Mouse (Mus musculus) lung, postnatal 0 days (tissue): ENCODE measurements around the gene Lrrn4cl. TPM values are rescaled to one million over a fixed set of nuclear protein-coding genes. Genes with fewer than 3 reads are reported as not detected.

Experiments
- ATAC-seq: fragments of 200-750 bp; cut with Nextera tagmentation; 2 replicates; pipeline ENCODE4 v1.8.0; 2017; ENCODE audit warnings: moderate library complexity
- DNase-seq: peaks from one replicate; pipeline ENCODE4 v3.0.0-alpha.2; 2016; ENCODE audit warnings: low spot score
- H3K27ac ChIP-seq: fragments of 300-500 bp; sonication (generic); 2 replicates; pipeline ENCODE4 v1.5.1; 2014; ENCODE audit warnings: antibody characterized with exemption, mild to moderate bottlenecking, low read length, mixed read lengths
- H3K27me3 ChIP-seq: fragments of 300-500 bp; sonication (generic); replicated peaks from 2 replicates; pipeline ENCODE4 v1.6.1; 2014; ENCODE audit warnings: low read length, mixed read lengths; ENCODE audit not compliant: insufficient read depth
- H3K36me3 ChIP-seq: fragments of 300-500 bp; sonication (generic); 2 replicates; pipeline ENCODE4 v1.6.1; 2014; ENCODE audit warnings: low read length, mixed read lengths; ENCODE audit not compliant: insufficient read depth
- H3K4me1 ChIP-seq: fragments of 300-500 bp; sonication (generic); 2 replicates; pipeline ENCODE4 v1.6.1; 2014; ENCODE audit warnings: antibody characterized with exemption, low read depth, low read length, mixed read lengths; ENCODE audit not compliant: insufficient read depth
- H3K4me2 ChIP-seq: fragments of 300-500 bp; sonication (generic); replicated peaks from 2 replicates; pipeline ENCODE4 v1.6.1; 2014; ENCODE audit warnings: low read depth, mild to moderate bottlenecking, low read length, moderate library complexity, mixed read lengths
- H3K4me3 ChIP-seq: fragments of 300-500 bp; sonication (generic); 2 replicates; pipeline ENCODE4 v1.5.1; 2014; ENCODE audit warnings: low read depth, low read length
- H3K9ac ChIP-seq: fragments of 300-500 bp; sonication (generic); replicated peaks from 2 replicates; pipeline ENCODE4 v1.6.1; 2014; ENCODE audit warnings: low read depth, mild to moderate bottlenecking
- H3K9me3 ChIP-seq: fragments of 300-500 bp; sonication (generic); 2 replicates; pipeline ENCODE4 v1.6.1; 2016; ENCODE audit warnings: low read length, mixed read lengths
- CTCF ChIP-seq: IDR thresholded peaks from 2 replicates; pipeline ENCODE4 v1.5.1; 2016; ENCODE audit warnings: antibody characterized with exemption, mild to moderate bottlenecking
- EP300 ChIP-seq: IDR thresholded peaks from 2 replicates; pipeline ENCODE4 v1.6.1; 2016; ENCODE audit warnings: antibody characterized with exemption, mild to moderate bottlenecking, control low read depth
- WGBS: fragments of 180-500 bp; shearing (Covaris S2); extraction: QIAGEN DNeasy Blood & Tissue Kit; methylation state at CpG from one replicate; pipeline ENCODE4 v1.1.7; 2014; 5-methylcytosine and 5-hydroxymethylcytosine counted together
- polyA plus RNA-seq: library from polyadenylated mRNA; unstranded; fragments of >200 nt; fragmentation: Nextera tagmentation; extraction: Ambion mirVana; gene quantifications from 2 replicates; pipeline ENCODE4 v1.2.1, GENCODE M21; 2015

Gene Lrrn4cl
- polyA plus RNA-seq, 1 experiment from 2014 or later = 1.9 TPM

DNA sequence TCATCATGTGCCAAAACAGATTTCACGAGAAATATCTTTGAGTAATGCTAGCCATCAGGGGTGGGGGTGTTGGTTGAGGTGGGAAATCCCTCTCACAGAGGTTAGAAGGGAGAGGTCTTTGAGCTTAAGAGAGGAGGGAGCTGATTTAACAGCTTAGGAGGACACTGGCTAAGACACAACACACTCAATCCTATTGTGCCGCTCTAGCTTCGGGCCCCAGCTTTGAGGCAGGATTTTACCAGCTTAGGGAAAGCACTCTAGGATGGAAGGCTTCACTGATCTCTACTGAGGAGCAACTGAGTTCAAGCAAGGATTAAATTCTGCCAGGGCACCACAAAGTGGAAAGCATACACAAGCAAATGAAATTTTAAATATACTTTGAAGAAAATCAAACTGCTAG lies 33.6 kb upstream of the Lrrn4cl start:
- Histone ChIP-seq H3K9me3 (no peaks in the 10 kb centered on the region), H3K4me2 (no peak overlapping the region), H3K4me1 (0 out of 2 replicates have a peak, but pooled peaks cover 1% of the 10 kb centered on the region), H3K4me3 (no peak overlapping the region), H3K27me3 (no peaks in the 10 kb centered on the region), H3K36me3 (peaks cover 9% of the 10 kb centered on the region; the same call in 1 of the 2 replicates), H3K9ac (peak overlapping the region; percentile 13; the same call in 1 of the 2 replicates), H3K27ac (no peak overlapping the region)
- DNase-seq (no peak), ATAC-seq (no peak)
- 66% methylated on average over 3 of the region's 3 CpGs for WGBS
- TF ChIP-seq EP300 (no peak), CTCF (no peak)

DNA sequence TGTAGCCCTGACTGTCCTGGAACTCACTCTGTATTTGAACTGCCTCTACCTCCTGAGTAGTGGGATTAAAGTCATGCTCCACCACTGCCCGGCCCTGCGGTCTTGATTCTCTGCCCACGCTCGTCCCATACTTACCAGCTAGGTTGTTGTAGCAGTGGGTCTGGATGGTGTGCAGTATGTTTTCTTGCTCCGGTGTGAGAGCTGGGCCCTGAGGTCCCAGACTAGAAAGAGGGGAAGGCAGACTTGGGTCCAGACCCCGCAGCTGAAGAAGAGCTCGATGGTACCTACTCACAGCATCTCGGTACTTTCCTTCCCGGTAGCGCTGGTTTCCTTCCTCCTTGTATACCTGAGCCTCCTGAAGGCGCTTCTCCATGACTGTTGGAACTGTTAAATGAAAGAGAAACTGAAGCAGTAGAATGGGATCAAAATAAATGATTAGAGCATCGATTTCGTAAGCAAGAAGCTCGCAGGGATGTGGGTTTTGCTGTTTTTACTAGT lies 32.2 kb upstream of the Lrrn4cl start:
- Histone ChIP-seq H3K36me3 (peaks cover 14% of the 10 kb centered on the region), H3K4me3 (peak overlapping the region; percentile 99), H3K4me1 (0 out of 2 replicates have a peak, but pooled peaks cover 5% of the 10 kb centered on the region), H3K9ac (peak overlapping the region; percentile 51), H3K4me2 (peak overlapping the region; percentile 73), H3K9me3 (no peaks in the 10 kb centered on the region), H3K27ac (peak overlapping the region; percentile 97), H3K27me3 (no peaks in the 10 kb centered on the region)
- ATAC-seq = no peak
- peak; percentile 46 for DNase-seq
- 11% methylated on average over 14 of the region's 14 CpGs for WGBS
- TF ChIP-seq EP300 = no peak
- no peak for TF ChIP-seq CTCF

DNA sequence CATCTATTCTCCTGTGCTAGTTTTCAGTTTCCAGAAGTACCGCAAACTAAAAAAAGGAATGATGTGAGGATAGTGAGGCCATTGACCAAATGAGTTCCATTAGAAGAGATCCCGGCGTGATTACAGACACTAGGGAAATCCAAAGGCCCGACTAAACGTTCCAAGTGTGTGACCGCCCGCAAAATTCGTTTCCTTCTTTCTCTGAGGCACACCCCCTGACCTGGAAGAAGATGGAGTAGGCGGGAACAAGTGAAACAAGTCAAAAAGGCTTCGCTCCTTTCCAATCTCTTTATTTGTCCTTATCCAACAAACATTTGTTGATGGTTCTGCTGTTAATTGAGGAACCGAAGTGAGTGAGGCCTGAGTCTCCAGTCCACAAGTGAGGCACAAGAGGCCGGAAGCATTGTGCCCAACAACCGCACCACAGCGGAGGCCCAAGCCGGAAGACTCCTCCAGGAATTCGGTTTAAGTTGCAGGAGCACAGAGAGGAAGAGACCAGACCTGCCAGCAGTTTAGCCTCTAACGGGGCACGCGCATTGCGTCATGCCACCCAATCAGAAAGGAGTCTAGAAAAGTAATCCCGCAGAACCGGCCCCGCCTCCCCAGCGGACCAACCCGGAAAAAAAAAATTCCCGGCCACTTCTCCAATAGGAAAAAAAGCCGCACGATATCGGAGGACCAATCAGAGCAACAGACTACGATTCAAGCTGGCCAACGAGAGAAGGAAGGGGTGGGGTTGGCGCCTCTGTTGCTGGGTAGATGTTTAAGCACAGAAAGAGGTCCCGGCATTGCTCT lies 31.6 kb upstream of the Lrrn4cl start, which contains the start of gene Ttc9c:
Gene Ttc9c (minus strand): TSS at position 533 of the 795 bp plus-strand sequence.
- DNase-seq (peak; percentile 100), ATAC-seq (peak; percentile 90)
- WGBS = under 1% methylated on average over 33 of the region's 33 CpGs
- TF ChIP-seq CTCF (no peak), EP300 (0 out of 2 replicates have a peak, but pooled peaks have one; percentile 37)
- Histone ChIP-seq H3K4me1 (0 out of 2 replicates have a peak, but pooled peaks cover 5% of the 10 kb centered on the region), H3K9me3 (no peaks in the 10 kb centered on the region), H3K27me3 (no peaks in the 10 kb centered on the region), H3K4me2 (peak within 1 kb of the TSS; percentile 73), H3K27ac (peak within 1 kb of the TSS; percentile 97), H3K9ac (peak within 1 kb of the TSS; percentile 91), H3K36me3 (peaks cover 10% of the 10 kb centered on the region), H3K4me3 (peak within 1 kb of the TSS; percentile 99)

DNA sequence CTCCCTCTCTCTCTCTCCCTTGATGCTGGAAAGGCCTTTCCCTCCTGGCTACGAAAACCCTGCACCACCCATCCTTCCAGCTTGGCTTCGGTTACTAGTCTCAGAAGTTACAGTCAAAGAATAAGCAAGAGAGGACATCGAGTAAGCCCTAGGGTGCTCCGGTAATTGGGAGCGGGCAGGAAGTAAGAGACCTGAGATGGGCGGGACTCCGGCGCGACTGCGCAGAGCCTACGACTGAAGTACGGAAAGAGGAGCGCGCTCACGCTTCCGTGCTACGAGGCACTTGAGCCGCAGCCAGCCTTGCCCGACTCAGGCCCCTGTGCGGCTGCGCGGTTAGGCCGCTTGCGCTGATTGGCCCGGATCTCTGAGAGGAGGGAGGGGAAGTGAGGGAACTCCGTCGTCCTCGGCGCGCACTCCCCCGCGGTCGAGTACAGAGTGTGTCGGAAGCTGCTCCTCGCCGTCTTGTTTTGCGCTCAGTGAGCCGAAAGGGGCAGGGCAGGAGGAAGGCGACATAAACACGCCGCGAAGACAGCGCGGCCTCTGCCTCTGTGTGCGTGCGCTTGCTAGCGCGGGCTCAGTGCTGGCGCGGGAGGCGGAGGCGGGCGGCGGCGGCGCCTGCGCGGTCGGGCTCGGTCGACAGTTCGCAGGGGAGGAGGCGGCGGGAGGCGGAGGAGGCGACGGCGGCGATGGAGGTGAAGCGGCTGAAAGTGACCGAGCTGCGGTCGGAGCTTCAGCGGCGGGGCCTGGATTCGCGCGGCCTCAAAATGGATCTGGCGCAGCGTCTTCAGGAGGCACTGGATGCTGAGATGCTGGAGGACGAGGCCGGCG lies 30.8 kb upstream of the Lrrn4cl start, which contains the start of gene Hnrnpul2:
Gene Hnrnpul2 (plus strand): TSS at position 415 of the 828 bp plus-strand sequence.
- TF ChIP-seq EP300 = no peak; the same call in 1 of the 2 replicates
- TF ChIP-seq CTCF = peak; percentile 24; the same call in 1 of the 2 replicates
- Histone ChIP-seq H3K4me1 (0 out of 2 replicates have a peak, but pooled peaks cover 5% of the 10 kb centered on the region), H3K27ac (peak within 1 kb of the TSS; percentile 97), H3K4me3 (peak within 1 kb of the TSS; percentile 99), H3K9me3 (no peaks in the 10 kb centered on the region), H3K4me2 (peak within 1 kb of the TSS; percentile 73), H3K9ac (peak within 1 kb of the TSS; percentile 91), H3K27me3 (no peaks in the 10 kb centered on the region), H3K36me3 (peaks cover 12% of the 10 kb centered on the region)
- ATAC-seq (peak; percentile 94), DNase-seq (peak; percentile 100)
- under 1% methylated on average over 66 of the region's 83 CpGs for WGBS

DNA sequence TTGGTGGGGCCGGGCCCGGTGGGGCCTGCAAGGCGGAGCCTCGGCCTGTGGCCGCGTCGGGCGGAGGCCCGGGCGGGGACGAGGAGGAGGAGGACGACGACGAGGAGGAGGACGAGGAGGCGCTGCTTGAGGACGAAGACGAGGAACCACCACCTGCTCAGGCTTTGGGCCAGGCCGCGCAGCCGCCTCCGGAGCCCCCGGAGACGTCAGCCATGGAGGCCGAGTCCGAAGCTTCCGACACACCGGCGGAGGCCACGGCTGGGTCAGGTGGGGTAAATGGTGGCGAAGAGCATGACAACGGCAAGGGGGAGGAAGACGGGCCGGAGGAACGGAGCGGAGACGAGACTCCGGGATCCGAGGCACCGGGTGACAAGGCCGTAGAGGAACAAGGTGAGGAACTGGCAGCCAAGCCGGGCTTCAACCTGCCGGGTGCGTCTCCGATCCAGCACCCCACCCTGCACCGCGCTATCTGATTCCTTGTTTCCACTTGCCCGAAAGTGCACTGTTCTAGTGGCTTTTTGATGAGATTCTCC lies 30.1 kb upstream of the Lrrn4cl start:
- H3K9me3 ChIP-seq = no peaks in the 10 kb centered on the region
- DNase-seq (peak; percentile 30), ATAC-seq (peak; percentile 5)
- TF ChIP-seq EP300 (no peak), CTCF (no peak)
- WGBS = 2% methylated on average over 42 of the region's 48 CpGs
- H3K4me3 ChIP-seq = peak overlapping the region; percentile 99
- peak overlapping the region; percentile 97 for H3K27ac ChIP-seq
- H3K27me3 ChIP-seq = no peaks in the 10 kb centered on the region
- H3K4me2 ChIP-seq = peak overlapping the region; percentile 73
- peak overlapping the region; percentile 91 for H3K9ac ChIP-seq
- H3K36me3 ChIP-seq = peaks cover 17% of the 10 kb centered on the region
- 0 out of 2 replicates have a peak, but pooled peaks cover 5% of the 10 kb centered on the region for H3K4me1 ChIP-seq
